Mouse (Mus musculus): ENCODE measurements around the gene Mbnl1.

Mbnl1 gene

DNA sequence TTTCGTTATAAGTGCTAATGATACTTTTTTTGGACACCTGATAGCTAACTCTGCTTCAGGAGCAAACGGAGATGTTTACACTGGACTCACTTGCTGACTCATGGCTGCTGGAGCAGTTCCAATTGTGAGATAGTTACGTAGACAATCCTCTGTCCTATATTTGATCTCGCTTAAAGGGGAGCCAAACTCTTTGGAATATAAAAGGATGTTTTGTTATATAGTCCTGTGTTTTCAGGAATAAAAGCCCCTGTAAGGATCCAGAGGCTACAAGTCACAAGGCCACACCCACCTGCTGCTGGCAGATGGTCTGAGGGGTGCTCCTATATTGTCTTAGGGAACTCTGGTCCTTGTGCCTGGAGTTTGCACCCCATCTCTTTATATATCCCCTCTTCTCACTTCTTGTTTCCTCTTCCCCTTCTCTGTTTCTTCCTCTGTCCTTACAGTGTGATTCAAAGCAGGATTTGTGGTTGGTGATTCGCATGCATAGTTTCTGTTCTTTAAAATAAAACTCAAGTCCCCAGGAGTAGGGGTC is 97.9 kb downstream of the Mbnl1 start:
- no peak for DNase-seq (ENCODE audit: low spot score)

DNA sequence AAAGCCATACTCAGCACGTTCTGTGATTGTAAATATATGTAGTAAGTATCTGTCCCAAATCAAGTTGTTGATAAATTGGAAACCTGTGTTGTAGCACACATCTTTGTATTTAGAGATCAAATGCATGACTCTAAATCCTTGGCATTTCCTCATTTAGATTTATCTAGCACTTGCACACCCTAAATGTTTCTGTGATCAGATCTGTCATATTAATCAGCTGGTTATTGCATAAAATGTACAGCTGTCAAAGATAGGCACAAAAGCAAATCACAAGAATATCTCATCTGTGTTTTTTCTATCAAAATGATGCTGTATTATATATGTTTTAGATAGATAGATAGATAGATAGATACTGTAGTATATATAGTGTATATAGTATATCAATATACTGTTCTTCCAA is 98.9 kb downstream of the Mbnl1 start:
- DNase-seq (ENCODE audit: low spot score): no peak

DNA sequence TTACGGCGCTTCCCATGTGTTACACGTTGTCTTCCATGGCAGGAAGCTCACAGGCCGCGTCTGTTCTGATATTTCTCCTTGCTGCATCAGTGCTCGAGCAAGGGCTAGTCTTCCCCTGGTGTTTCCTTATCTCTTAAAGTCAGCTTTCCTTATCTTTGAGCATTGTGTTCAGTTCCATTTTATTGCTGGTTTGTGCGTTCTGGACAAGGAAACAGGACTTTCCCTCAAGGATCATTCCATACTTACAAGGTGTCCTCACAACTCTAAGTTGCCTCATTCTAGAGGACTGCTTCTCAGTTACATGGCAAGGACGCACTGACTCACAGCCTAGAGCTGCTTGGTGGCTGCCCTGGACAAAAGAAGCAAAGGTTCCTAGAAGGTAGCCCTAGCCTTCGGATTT is 101.6 kb downstream of the Mbnl1 start:
- DNase-seq (ENCODE audit: low spot score): no peak

DNA sequence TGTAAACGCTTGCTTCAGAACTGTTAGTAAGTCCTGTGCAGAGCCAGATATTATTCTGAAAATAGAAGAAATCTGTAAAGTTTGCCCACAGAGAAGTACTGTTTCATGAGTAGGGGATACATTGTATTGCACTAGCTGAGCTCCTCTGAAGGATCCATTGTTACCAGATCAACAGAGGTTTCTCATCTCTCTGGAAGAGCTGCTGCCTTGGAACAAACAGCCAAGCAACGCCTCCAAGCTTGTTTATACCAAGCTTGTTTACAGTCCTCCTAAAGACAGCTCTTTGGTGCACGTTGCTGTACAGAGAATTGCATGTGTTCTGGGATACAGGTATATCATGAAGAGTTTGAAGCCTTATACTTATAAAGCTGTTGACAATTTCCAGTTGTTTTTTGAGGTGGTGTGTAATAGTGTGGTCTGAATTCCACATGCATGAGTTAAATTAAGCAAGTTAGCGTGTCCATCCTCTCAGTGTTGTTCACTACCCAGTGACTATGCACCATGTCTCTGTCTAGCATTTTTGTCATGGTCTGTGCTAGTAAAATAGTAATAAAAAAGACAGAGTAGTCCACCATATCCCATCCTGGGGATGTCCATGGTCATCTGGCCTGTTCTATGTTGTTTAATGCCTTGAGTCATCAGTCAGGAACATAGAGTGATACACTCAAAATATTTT is 102.4 kb downstream of the Mbnl1 start:
- DNase-seq (ENCODE audit: low spot score): no peak

DNA sequence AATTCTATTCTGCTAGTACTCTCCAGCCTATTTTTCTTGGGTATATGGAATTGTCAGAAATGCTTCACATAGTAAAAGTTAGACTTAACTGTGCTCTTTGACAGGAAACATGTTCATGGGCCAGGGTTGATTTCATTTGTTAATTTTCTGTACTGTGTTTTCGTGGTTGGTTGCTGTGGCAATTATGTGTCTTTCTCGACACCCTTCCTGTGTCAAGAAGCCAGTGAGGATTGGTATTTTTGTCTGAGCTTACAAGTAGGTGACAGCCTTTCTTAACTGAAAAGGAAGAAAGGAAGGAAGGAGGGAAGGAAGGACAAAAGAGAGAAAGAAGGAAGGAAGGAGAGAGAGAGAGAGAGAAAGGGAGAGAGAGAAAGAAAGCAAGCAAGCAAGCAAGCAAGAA is 103.3 kb downstream of the Mbnl1 start:
- no peak for DNase-seq (ENCODE audit: low spot score)

DNA sequence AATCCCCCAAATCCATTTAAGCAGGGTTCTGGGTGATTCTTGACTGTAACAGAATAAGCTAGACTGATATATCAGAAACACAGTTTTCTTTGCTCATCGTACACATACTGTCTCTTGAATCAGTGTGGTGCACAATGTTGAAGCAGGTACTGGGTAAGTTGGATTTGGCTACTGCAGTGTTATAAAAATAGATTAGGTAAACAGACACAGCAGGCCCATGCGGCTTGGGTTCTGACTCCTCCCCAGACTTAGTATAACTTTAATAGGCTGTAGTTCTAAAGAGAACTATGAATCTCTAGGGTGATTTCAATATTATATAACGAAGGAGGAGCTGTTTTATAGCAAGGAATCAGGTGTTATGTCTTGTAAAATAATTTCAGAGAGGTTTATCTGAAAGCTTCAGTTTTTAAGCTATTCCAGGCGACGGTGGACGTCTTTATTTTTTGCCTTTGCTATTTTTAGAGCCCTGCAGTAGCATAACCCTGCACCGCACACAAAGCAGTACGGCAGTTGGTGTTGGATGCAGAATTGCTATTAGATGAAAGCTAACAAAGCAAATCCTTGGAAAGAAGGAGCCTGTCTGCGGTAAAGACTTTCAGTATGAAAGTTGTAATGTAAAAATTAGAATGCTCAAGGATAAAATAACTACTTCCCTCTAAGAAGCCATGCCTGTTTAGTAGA is 103.9 kb downstream of the Mbnl1 start:
- DNase-seq (ENCODE audit: low spot score): no peak

GRCm38 (mm10) chr3:60579880-60580279 is 107.2 kb downstream of the Mbnl1 start:
- no peak for DNase-seq (ENCODE audit: low spot score)

GRCm38 (mm10) chr3:60580699-60581098 is 108.1 kb downstream of the Mbnl1 start:
- no peak for DNase-seq (ENCODE audit: low spot score)

DNA sequence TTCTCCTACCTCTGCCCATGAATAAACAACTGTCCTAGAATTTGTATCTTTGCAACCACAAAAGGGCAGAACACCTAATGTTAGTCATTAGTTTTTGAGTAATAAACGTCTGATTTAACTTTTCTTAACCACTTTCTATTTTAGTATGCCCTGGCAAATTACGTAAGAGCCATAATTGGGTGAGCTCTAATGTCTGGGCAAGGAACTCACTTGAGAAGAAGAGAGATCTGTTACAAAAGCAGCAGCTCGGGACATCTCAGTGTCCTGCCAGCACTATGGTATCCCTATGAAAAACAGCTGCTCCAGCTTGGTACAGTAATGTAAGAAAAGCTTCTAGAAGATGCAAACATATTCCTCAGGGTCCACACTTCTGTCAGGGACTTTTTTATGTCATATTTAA is 109.5 kb downstream of the Mbnl1 start:
- no peak for DNase-seq (ENCODE audit: low spot score)

DNA sequence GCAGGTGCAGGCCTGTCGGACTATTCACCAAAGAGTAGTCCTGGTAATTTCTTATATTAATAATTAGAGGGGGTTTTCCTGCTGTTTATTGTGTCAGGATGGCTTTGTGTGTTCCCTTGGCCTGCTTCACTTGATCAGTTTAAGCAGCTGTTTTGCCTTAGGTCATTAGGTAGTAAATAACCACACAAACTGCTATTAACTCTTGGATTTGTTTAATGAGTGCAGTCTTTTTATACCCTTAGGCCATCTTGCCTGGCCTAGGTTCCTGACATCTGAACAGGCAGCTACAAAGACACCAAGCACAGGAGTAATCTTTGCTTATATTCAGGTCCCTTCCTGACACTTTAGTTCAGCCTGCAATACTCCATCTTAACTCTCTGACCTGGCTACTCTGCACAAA is 110.0 kb downstream of the Mbnl1 start:
- no peak for DNase-seq (ENCODE audit: low spot score)

DNA sequence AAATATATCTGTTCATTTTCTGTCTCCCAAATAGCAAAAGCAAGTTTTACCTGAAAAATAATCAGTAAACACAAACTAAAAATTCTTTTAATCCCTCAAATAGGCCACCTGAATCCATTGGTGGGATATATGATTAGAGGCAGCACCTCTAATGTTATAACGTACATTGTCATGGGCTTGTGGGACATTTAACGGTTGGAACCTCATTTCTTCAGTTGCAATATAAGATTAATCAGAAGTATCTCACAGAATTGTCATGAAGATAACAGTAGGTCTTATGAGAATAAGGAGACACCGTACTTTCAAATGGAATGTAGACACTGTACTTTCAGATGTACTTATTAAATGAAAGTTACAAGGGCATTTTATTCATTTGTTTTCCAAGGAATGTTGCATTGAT is 112.1 kb downstream of the Mbnl1 start:
- DNase-seq (ENCODE audit: low spot score): no peak

GRCm38 (mm10) chr3:60586046-60586445 is 113.4 kb downstream of the Mbnl1 start:
- no peak for DNase-seq (ENCODE audit: low spot score)

GRCm38 (mm10) chr3:60587149-60587548 is 114.5 kb downstream of the Mbnl1 start:
- DNase-seq (ENCODE audit: low spot score): no peak

DNA sequence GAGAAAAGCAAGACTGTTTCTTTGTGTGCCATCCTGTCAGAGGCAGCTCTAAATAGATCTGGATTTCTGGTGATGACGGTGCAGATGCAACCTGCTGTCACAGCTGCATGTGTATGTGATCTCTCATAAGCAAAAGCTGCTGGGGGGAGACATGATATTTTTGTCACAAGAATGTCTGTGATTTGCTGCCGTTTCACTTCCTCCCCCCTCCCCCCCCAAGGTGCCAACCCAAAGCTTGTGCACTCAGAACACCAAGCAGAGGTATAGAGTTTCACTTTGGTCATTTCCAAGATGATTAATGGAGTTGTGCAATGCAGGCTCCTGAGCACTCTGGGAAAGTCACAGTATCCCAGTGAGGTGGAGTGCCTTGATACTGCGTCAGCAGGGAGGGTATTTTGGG is 116.7 kb downstream of the Mbnl1 start:
- DNase-seq (ENCODE audit: low spot score): no peak

DNA sequence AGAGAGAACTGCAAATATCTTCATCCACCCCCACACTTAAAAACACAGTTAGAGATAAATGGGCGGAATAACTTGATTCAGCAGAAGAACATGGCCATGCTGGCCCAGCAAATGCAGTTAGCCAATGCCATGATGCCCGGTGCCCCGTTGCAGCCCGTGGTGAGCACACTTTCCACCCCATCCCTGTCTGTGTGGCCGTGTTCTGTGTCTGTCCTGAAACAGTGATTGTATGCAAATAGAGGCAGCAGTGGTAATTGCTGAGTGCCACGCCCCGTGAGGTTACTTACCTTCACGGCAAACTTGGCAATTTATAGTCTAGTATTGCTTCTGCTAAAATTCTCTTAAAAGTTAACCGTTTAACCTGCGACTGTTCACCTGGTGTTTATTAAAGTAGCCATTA is 123.0 kb downstream of the Mbnl1 start:
- no peak for DNase-seq (ENCODE audit: low spot score)

DNA sequence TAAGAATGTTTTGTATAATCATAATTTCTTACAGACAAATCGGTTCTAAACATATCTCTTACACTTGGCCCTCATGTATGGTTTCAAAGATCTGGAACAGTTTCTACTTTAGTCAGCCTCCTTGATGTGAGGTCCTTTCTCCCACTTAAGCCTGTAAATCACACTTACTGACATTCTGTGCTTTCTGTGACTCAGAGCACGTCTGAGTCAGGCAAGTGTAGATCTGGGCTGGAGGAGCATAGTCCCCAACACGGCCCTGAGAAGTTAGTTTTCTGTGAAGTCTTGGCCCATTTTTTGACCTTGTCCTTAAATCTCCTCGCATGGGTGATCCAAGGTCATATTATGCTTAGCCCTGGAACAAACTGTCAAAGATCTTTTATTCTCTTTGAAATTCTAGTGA is 124.4 kb downstream of the Mbnl1 start:
- no peak for DNase-seq (ENCODE audit: low spot score)

DNA sequence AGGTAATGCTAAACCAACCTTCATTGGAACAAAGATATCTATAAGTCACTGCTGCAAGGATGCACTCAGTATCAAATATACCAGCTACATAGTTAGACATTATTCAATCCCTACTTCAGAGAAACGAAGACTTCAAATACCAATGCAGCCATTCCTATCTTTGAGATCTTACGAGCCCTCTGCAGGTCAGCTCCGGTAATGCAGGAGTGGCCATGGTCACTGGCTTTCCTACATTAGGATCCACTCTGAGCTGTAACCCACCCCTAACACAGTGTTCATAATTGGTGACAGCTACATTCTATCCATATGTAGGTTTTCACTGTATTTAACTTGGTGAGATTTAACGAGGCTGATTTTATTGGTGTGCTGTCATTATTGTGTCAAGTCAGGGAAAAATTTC is 129.1 kb downstream of the Mbnl1 start:
- peak; percentile 42 for DNase-seq (ENCODE audit: low spot score)

GRCm38 (mm10) chr3:60602923-60603549 is 130.4 kb downstream of the Mbnl1 start:
- no peak for DNase-seq (ENCODE audit: low spot score)

DNA sequence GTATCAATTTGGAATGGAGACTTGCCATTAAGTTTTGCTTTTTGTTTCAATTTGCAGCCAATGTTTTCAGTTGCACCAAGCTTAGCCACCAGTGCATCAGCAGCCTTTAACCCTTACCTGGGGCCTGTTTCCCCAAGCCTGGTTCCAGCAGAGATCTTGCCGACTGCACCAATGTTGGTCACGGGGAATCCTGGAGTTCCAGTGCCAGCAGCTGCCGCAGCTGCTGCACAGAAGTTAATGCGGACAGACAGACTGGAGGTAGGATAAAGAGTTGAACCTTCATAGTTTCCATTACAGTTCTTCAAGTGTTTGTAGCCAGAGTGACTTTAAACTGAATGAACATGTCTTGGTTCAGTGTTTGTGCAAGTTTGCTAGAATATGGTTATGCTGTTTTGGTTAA is 131.0 kb downstream of the Mbnl1 start:
- no peak for DNase-seq (ENCODE audit: low spot score)

GRCm38 (mm10) chr3:60604205-60604604 is 131.6 kb downstream of the Mbnl1 start:
- no peak for DNase-seq (ENCODE audit: low spot score)

DNA sequence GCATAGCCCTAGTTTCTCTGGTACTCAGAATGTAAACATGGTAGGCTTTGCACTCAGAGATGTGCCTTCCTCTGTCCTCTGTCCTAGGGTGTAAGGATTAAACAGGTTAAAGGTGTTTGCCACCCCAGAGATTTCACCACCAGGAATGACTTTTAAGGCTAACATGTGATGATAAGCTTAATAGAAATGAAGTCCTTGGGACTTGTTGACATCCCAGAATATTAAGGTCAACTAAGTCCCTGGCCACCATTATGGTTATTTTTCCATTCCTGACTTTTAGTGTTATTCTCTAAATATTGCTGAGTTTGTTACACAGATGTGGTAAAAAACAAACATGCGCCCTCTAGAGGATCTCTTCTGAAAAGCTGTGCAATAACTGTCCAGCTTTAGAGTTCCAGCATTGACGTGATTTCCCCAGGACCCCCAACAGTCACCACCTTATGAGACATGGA is 136.3 kb downstream of the Mbnl1 start:
- no peak for DNase-seq (ENCODE audit: low spot score)

- DNase-seq (ENCODE audit: low spot score): no peak
These were observed 139.2 kb downstream of the Mbnl1 start for GRCm38 (mm10) chr3:60611839-60612238.

GRCm38 (mm10) chr3:60613121-60613520 is 140.5 kb downstream of the Mbnl1 start:
- no peak for DNase-seq (ENCODE audit: low spot score)

Measured in ovary, postnatal 10 days (tissue).